Mouse (Mus musculus): ENCODE results near the gene Gstm5. TPM values are rescaled to one million over a fixed set of nuclear protein-coding genes. Genes with fewer than 3 reads are reported as not detected.

Gstm5 gene
- polyA plus RNA-seq (2015; fragmentation: Illumina TruSeq; extraction: RNeasy Lipid Tissue Mini Kit (QIAGEN cat#74804); ENCODE audit: insufficient read depth, low read depth, low replicate concordance) = 23.1 TPM

GRCm38 (mm10) chr3:107895720-107896569 lies at the start of gene Gstm5:
TSS of gene Gstm5 (plus strand) at chr3:107895821.

GRCm38 (mm10) chr3:107877005-107877404 lies 18.6 kb upstream of the Gstm5 start, which contains the start of gene Eps8l3:
TSS of gene Eps8l3 (plus strand) at chr3:107877229.

DNA sequence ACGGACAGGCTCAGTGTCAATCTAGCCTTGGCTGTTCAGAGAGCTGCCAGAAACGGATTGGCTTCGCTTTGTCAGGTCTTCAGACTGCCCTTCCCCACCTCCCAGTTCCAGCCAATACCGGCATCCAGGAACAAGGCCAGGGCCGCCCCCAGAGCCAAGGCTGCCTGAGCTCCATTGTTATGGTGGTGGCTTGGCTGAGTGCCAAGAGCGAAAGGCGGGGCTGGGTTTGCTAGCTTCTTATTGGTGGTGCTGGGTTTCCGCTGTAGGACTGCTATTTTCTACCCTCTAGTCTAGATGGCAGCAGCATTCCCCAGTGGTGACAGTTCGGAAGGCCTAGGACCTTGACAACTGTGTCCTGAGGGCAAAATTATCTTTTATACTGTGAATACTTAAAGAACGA lies 36.0 kb downstream of the Gstm5 start, which contains the start of gene Gstm7:
Gene Gstm7 (minus strand): TSS at position 148 of the 400 bp plus-strand sequence.

GRCm38 (mm10) chr3:107943239-107943990 lies 47.8 kb downstream of the Gstm5 start, which contains the start of gene Gstm6:
TSS of gene Gstm6 (minus strand) at chr3:107943749.

Other genes starting within 250 kb of the Gstm5 start
- 24.6 TPM for gene Ahcyl1, start 199.3 kb upstream of the Gstm5 start, polyA plus RNA-seq (2015; fragmentation: Illumina TruSeq; extraction: RNeasy Lipid Tissue Mini Kit (QIAGEN cat#74804); ENCODE audit: insufficient read depth, low read depth, low replicate concordance)
- 10.5 TPM for gene Csf1, start 135.4 kb upstream of the Gstm5 start, polyA plus RNA-seq (2015; fragmentation: Illumina TruSeq; extraction: RNeasy Lipid Tissue Mini Kit (QIAGEN cat#74804); ENCODE audit: insufficient read depth, low read depth, low replicate concordance)
- not detected for gene Eps8l3, start 18.6 kb upstream of the Gstm5 start, polyA plus RNA-seq (2015; fragmentation: Illumina TruSeq; extraction: RNeasy Lipid Tissue Mini Kit (QIAGEN cat#74804); ENCODE audit: insufficient read depth, low read depth, low replicate concordance)
- 5.1 TPM for gene Gstm7, start 36.0 kb downstream of the Gstm5 start, polyA plus RNA-seq (2015; fragmentation: Illumina TruSeq; extraction: RNeasy Lipid Tissue Mini Kit (QIAGEN cat#74804); ENCODE audit: insufficient read depth, low read depth, low replicate concordance)
- 1.3 TPM for gene Gstm6, start 47.9 kb downstream of the Gstm5 start, polyA plus RNA-seq (2015; fragmentation: Illumina TruSeq; extraction: RNeasy Lipid Tissue Mini Kit (QIAGEN cat#74804); ENCODE audit: insufficient read depth, low read depth, low replicate concordance)
- not detected for gene Gstm3, start 73.5 kb downstream of the Gstm5 start, polyA plus RNA-seq (2015; fragmentation: Illumina TruSeq; extraction: RNeasy Lipid Tissue Mini Kit (QIAGEN cat#74804); ENCODE audit: insufficient read depth, low read depth, low replicate concordance)
- 106 TPM for gene Gstm2, start 90.6 kb downstream of the Gstm5 start, polyA plus RNA-seq (2015; fragmentation: Illumina TruSeq; extraction: RNeasy Lipid Tissue Mini Kit (QIAGEN cat#74804); ENCODE audit: insufficient read depth, low read depth, low replicate concordance)
- gene Gstm1, start 122.2 kb downstream of the Gstm5 start, polyA plus RNA-seq (2015; fragmentation: Illumina TruSeq; extraction: RNeasy Lipid Tissue Mini Kit (QIAGEN cat#74804); ENCODE audit: insufficient read depth, low read depth, low replicate concordance) = 199 TPM
- gene Gstm4, start 149.1 kb downstream of the Gstm5 start, polyA plus RNA-seq (2015; fragmentation: Illumina TruSeq; extraction: RNeasy Lipid Tissue Mini Kit (QIAGEN cat#74804); ENCODE audit: insufficient read depth, low read depth, low replicate concordance) = 3.2 TPM
- 39.0 TPM for gene Ampd2, start 190.8 kb downstream of the Gstm5 start, polyA plus RNA-seq (2015; fragmentation: Illumina TruSeq; extraction: RNeasy Lipid Tissue Mini Kit (QIAGEN cat#74804); ENCODE audit: insufficient read depth, low read depth, low replicate concordance)
- gene Gnat2, start 197.0 kb downstream of the Gstm5 start, polyA plus RNA-seq (2015; fragmentation: Illumina TruSeq; extraction: RNeasy Lipid Tissue Mini Kit (QIAGEN cat#74804); ENCODE audit: insufficient read depth, low read depth, low replicate concordance) = 4.3 TPM

Measured in pancreas, adult 10 weeks (tissue).